Mouse (Mus musculus) urinary bladder, postnatal 25 days (tissue): ENCODE data around the gene Pcnx4.

Source experiments
- DNase-seq: peaks from one replicate; pipeline ENCODE4 v3.0.0; 2022; ENCODE audit warnings: low spot score

Pcnx4 gene

DNA sequence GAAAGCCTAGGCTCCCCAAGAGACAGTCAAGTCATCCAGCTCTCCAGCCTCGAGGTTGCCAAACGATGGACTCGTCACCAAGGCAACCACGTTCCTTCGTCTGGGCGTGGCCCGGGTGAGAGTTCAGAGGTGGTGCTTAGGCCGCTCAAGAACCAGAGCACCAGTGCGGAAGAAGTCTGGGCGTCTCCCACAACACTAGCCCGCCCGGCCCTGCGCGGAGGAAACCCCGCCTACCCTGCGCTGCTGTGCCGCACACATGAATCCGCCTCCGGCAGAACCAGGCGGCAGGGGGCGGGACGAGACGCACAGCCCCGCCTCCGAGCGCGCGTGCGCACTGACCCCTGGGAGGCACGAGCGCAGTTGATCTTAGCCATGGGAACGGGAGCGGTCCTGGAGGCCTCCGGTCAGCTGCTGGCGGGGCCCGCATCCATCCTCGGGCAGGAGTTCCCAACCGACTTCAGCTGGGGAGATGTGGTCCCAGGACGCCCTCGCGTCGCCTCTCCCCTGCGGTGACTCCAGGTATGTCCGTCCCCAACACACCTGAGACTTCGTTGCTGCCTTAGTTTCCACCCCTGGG, at the start of gene Pcnx4:
TSS of gene Pcnx4 (plus strand) at position 363 of the 577 bp plus-strand sequence.
- peak; percentile 98 for DNase-seq

DNA sequence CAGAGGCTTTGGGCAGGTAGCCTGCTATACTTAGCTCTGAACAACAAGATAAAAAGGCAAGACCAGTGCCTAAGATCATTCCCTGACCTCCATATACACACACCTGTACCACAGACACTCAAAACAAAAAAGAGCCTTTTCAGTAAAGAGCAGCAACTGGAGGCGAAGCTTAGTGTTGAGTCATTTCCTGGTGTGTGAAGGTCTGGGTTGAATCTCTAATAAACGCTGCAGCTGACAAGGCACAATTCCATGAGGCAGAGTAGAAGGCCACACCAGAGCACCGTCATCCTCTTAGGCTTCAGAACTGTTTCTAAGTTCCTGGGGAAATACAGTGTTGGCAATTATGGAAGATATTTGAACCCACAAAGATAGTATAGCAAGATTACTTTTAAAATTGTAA, 48.7 kb upstream of the Pcnx4 start:
- no peak for DNase-seq

GRCm38 (mm10) chr12:72489995-72490394, 46.2 kb upstream of the Pcnx4 start:
- DNase-seq, result no peak

DNA sequence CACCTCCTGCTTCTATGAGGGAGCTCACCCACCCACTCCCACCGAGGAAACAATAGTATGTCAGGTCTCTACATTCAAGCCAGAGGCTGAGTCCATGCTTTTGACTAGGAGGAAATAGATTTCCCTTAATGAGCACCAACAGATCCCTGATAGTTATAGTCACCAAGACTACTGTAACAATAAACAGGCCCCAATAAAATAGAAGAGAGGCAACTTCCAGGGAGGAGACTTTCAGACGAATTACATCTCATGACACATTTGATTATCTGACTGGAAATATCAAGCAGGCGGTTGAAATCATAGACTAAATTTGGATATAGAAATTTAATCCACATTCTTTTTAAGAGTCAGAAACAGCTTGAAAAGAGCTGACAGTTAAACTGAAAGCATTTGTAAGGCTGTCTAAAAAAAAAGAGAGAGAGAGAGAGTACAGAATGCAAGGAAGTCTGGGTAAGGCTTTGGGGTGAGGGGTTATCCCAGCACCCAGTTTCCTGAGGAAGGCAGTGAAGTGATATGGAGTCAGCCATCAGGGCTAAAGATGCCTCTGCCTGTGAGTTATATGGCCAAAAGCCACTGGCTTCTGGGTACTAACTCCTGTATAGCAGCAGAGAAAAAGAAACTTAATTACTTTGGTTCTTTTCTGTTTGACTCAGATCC, 45.0 kb upstream of the Pcnx4 start:
- DNase-seq, result no peak

- DNase-seq, result no peak
These were observed 39.1 kb upstream of the Pcnx4 start for GRCm38 (mm10) chr12:72496866-72497600.

DNA sequence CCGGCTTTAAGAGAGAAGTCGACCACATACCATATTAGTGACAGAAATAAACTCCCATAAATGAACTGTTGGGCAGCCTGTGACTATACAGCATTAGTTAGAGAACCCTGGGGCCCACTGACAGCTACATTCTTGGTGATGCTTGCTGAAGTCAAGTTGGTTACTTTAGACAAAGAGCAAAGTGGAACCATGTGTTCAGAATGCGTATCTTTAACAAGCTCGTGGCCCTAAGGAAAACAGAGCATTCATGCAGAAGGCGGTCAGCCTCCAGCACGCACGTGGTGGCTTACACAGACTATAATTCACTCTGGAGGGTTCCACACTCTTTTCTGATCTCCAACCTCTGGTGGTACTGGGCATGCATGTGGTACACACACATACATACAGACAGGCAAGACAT, 26.6 kb upstream of the Pcnx4 start:
- no peak for DNase-seq

GRCm38 (mm10) chr12:72515446-72515845, 20.7 kb upstream of the Pcnx4 start:
- no peak for DNase-seq

DNA sequence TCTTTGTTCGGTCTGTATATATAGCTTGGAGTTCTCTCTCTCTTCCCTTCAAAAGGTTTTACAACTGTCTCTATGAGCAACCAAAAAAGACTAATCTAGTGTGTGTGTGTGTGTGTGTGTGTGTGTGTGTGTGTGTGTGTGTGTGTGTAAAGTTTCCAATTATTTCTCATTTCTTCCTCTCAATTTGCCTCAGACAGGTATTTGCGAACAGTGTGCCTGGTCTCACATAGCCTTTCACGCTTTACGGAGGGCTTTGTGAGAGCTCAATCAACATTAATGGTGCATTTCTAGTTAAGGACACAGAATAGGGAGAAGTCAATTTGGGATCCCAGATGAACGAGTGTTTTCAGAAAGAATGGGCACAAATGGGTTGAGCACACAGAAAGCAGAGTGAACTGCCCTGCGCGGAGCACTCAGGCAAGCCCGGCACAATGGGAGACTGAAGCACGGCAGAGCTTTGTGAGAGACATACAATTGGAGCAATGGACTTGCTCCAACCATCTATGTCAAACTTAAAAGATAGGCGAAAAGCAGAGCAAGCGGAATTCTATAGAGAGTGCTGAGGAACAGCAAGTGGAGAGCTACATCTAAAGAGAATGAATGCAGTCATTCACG, 18.0 kb upstream of the Pcnx4 start:
- no peak for DNase-seq

- no peak for DNase-seq
These were observed 16.8 kb upstream of the Pcnx4 start for GRCm38 (mm10) chr12:72519352-72519751.

- no peak for DNase-seq
These were observed 16.3 kb upstream of the Pcnx4 start for GRCm38 (mm10) chr12:72519855-72520254.

- peak; percentile 81 for DNase-seq
These were observed 15.5 kb upstream of the Pcnx4 start for GRCm38 (mm10) chr12:72520645-72521044.

DNA sequence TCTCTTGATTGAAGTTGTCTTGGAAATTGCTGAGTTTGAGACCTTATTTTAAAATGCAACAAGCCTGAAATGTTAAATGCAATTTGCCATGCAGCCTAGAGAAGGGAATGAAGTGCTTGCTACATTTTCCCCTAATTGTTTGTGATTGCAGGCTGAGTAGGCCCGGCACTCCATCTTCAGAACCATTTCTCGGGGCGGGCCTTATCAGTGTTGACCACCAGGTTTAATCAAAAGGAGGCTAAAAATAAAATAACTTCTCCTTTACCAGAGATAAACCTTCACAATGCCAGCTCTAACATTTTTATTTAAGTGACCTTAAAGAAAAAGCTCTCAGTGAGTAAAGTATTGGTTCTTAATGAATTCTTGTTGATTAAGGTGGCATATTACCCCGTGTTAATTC, 10.6 kb upstream of the Pcnx4 start:
- DNase-seq, result no peak

- no peak for DNase-seq
These were observed 3.9 kb upstream of the Pcnx4 start for GRCm38 (mm10) chr12:72532303-72532702.

GRCm38 (mm10) chr12:72533986-72534385, 2.2 kb upstream of the Pcnx4 start:
- DNase-seq, result no peak

GRCm38 (mm10) chr12:72535599-72535998, 584 bp upstream of the Pcnx4 start:
- DNase-seq, result no peak

DNA sequence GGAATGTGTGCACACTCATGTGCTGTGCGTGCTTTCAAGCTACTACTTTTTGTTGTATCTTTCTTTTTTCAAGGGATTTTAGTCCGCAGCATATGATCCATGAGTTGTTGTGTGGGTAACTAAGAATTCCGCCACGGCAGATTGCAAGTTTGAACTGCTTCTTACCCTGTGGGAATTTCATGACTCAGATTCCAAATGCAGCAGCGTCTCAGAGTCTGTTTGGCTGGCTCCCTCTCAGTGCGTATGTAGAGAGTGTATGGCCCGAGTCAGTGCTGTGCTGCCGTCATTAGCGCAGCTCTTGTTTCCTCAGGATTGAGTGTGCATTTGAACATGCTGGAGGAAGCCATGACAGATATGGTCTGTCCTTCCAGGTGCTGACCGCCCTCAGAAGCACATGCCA, 2.4 kb downstream of the Pcnx4 start:
- DNase-seq, result no peak

DNA sequence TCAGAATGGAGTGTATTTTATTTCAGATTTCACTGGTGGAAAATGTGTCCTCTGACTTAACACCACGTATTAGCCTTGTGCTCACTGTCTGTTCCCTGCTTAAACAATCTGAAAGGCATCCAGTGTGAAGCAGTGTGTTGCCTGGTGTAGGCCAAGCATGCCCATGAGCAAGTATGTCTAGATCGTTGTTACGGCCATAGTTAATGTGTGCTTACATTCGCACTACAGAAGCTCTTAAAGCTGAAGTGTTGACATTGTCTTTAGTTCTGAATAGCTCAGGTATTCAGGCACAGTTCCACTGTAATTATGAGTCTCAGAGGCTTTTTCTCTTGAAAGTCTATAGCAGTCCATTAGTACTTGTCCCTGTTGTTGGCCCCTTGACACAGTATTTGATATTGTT, 18.2 kb downstream of the Pcnx4 start:
- no peak for DNase-seq

GRCm38 (mm10) chr12:72564281-72564795, 28.2 kb downstream of the Pcnx4 start:
- no peak for DNase-seq

DNA sequence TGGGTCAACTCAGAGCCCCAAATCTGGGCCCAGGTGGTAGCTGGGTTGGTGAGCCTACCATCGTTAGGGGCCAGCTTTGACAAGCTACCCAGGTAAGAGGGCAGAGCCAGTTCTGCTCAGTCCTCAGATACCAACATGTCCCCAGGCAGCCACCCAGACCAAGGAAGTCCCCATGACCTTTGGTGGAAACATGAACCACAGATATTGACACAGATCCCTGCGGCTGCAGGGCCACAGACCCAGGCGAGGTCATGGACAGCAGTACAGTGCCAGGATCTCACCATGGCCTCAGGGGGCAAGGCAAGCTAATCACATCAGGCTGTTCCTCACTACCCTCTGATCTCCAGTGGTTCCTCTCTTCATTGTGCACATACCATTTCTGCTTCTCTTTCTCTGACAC, 45.8 kb downstream of the Pcnx4 start:
- DNase-seq, result no peak

GRCm38 (mm10) chr12:72583099-72583498, 46.9 kb downstream of the Pcnx4 start:
- DNase-seq, result no peak

GRCm38 (mm10) chr12:72585339-72585738, 49.2 kb downstream of the Pcnx4 start:
- DNase-seq, result no peak

GRCm38 (mm10) chr12:72592991-72593390, 56.8 kb downstream of the Pcnx4 start:
- no peak for DNase-seq

DNA sequence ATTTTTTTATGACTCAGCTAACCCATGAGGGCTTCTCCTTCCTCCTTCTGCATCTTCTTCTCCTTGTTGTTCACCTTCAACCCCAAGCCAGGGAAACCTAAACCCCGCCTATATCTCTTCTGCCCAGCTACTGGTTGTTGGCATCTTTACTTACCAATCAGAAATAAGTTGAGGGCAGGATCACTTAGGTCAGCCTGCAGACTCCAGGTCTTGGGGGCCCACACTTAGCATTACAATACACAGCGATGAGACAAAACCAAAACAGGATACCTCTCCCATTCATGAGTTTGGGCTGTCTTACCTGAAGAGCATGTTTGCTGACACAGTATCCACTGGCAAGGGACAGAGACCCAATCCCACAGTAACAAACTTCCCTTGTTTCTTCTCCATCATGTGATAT, 57.8 kb downstream of the Pcnx4 start:
- DNase-seq, result no peak
